Mouse (Mus musculus) mouse embryonic stem cell (cell line): ENCODE results near the gene Cacna2d4.

ENCODE experiments used
- in situ Hi-C, 2 experiments: fragments of 300-500 bp; cut with MboI; formaldehyde crosslinking; loops; 1 replicate in 1 of 2; 3 replicates in 1 of 2; pipeline ENCODE4 v1.14.3; 2019 to 2020; ENCODE audit warnings: low sequenced_read_pairs in 2 of 2, low pct_unique_long_range_greater_than_20kb in 1 of 2, mixed read lengths in 1 of 2; ENCODE audit not compliant: unreplicated experiment in 1 of 2

Cacna2d4 gene

DNA sequence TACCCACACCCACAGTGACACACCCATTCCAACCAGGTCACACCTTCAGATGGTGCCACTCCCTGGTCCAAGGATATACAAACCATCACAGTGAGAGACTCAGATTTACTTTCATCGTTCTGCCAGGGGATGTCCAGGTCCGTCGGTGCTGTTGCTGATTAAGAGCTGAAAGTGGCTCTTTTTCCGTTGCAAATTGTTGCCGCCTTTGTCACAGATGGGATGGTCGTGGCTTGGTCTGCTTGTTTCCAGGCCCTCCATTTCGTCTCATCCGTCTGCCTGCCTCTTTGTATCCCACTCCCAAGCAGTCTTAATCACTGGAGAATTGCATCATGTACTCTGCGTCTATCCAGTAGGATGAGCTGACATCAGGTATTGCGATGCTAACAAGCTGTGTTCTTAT lies 13.4 kb downstream of the Cacna2d4 start:
- in situ Hi-C loops, result no loop called here

DNA sequence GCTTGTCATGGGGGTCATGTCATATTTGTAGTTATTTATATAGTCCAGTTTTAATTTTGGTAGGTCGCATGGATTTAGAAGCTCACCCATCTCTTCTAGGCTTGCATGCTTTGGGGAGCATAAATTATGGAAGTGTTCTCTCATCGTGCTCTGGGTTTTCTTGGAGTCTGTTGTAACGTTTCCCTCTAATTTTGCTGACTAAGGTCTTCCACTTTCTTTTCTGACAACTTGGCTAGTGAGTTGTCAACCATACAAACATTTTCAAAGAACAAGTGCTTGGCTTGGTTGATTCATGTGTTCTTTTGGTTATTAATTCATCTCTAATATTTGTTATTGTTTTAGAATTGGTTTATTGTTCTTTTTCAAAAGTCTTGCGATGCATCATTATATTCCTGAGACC lies 15.4 kb downstream of the Cacna2d4 start:
- in situ Hi-C loops, result no loop called here

DNA sequence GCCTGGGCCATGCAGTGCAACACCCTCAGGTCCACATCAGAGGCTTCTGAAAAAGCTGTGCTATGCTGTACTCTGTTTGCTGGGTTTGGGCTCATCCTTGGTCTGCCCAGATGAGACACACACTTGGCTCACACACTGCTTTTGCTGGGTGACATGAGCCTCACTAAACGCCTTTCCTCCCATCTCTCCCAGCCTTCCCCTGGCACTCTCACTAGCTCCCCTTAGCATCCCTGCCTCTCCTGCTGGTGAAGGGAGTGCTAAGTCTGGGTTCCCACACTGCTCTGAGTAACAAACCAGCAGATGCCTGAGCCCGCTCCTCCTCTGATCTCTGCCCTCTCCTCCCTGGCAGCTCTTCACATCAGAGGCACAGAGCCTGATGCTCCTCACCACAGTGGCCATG lies 40.4 kb downstream of the Cacna2d4 start:
- in situ Hi-C loops, result no loop called here

DNA sequence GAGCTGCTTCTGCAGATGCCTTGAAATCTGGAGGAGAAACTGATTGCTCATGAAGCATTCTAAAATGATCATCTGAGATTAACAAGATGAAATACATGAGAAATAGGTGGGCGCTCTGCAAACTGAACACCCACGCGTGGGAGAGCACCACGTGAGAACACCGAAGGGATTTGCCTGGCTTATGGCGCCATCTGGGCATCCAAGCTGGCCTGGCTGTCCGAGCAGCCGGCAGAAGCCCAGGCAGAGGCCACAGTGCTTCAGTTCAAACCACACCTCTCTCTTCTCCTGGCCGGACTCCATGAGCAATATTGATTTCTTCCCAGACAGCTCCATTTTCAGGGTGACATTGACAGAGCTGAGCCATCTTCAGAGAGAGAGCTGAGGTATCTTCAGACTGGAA lies 44.4 kb downstream of the Cacna2d4 start:
- in situ Hi-C loops, result no loop called here

DNA sequence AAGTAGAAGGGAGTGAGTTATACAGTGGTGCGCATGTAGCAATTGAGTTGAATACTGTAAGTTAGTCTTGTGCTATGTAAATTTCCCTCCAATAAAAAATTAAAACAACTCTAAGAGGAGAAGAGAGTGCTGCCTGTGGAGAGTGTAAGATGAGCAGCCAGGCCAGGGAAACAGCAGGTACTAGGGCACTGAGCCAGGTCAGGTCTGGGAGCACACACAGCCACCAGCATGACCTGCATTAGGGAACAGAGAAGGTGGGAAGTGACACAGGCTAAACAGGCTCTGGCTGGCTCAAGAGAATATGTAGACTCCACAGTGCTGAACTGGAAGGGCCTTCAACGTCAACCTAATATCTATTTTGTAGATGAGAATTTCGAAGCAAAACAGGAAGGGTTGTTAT lies 65.0 kb downstream of the Cacna2d4 start:
- in situ Hi-C loops, result no loop called here

DNA sequence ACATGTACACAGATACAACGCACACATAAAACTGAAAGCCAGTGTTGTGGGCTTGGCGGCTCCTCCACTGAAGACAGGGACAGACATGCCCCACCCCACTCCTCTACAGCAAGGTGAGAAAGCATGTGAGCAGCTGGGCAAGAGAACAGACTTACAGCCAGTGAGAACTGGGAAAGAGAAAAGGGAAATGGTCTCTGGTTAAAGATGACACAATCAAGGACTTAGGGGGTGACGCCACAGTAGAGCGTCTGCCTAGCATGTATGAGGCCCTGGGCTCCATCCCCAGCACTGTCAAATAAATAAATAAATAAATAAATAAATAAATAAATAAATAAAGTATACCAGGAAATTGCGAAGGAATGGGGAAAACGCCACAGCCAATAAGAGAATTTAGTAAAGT lies 67.0 kb downstream of the Cacna2d4 start:
- in situ Hi-C loops, result no loop called here

DNA sequence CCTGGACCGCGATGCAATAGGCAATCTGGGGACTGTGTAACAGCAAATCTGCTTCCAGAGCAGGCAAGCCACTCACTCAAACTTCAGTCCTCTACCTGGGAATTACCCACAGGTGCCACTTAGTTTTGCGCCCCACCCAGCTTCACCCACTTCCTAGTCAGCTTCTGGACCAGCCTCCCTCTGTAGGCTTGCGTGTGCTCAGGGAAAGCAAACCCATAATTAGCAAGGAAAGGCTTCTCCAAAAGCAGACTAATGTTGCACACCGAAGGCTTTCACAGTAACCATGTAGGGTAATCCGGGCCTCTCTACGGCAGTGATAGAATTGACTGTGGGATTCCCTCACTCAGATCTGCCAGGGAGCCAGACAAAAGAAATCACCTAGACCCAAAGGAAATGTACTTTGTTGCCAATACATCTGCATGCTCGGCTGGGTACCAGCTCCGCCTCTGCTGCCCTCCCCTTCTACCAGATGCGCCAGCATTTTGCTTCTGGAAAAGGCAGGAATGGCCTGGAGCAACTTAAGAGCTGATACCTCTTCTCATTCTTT lies 71.6 kb downstream of the Cacna2d4 start:
- in situ Hi-C loops, result no loop called here

DNA sequence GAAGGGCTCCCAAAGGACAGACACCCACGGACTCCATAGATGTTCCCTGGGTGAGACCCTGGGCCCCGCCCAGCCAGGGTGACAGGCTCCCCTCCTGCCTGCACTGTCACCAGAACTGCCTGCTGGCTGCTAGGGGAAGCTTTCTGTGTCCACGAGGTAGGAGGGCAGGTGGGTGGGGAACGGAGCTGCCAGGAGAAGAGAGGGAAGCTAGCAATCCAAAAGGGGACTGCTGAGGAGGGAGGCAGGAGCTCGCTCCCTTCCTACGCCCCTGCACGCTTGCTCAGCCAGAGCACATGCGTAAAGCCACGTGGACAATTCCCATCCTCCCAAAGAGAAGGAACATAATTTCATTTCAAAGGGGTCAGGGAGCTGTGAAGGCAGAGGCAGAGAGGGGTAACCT lies 73.8 kb downstream of the Cacna2d4 start:
- in situ Hi-C loops, result no loop called here

DNA sequence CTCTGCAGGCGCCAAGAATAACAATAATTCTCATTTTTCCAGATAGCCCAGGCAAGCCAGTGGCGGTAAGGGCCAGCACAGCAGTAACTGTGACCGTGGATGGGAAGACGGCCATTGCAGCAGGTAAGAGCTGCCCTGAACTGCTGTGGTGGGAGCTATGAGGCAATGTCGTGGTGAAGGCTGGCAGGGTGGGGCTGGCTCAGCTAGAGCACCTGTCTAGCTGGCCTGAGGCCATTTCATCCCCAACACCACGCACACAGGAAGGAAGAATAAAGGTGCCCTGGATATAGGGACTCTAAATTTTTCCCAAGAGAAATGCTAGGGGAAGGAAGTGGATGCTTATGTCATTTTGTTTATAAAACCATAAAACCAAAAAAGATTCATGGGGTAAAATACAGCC lies 76.1 kb downstream of the Cacna2d4 start:
- in situ Hi-C loops, result no loop called here

DNA sequence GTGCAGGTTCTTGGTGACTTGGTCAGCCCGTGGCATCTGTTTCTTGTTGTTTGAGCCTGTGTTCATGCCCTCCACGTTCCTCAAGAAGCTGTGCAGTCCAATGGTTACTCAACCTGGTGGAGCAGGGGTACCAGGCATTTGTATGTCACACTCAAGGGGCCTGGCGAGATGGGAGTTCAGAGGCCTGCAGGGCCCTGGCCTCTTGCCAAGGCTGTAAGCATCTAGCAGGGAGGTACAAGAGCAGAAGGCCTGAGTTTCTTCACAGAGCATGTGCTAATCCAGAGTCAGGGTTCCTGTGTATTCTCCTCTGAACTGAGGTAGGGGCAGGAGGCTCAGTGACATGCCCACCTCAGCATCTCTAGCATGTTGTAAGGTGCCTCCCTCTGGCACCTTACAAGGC lies 76.8 kb downstream of the Cacna2d4 start:
- in situ Hi-C loops, result no loop called here

DNA sequence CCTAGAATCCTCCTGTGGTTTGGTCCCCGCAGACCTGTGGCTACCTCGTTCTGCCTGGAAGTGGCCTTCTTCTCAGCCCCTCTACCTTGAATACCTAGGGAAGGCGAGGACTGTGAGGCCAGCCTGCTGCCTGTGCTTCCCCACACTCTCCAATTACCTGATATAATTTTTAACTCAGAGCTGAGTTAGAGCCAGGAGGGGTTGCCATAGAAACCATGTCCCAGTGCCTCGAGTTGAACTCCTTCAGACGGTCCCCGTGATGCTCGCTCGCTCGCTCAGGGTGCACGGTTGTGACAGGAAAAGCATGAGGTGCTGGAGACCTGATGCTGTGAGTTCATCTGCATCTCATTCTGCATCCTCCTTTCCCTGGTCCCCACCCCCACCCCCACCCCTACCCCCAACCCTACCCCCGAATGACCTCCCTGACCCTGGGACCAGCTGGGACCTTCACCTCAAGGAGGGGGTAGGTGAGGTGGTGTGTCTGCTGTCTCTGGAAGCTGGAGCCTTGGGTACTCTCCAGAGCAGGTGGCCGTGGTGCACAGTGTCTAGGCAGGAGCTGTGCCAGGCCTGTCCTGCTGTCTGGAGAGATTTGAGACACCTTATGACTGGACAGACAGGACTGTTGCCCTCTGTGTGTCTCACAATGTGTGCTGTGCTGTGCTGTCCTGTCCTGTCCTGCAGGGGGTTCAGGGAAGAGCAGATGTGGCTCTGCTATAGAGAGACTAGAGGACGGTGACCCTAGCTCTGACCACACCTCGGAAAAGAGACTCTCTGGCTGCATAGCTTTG lies 77.5 kb downstream of the Cacna2d4 start:
- in situ Hi-C loops, result no loop called here

DNA sequence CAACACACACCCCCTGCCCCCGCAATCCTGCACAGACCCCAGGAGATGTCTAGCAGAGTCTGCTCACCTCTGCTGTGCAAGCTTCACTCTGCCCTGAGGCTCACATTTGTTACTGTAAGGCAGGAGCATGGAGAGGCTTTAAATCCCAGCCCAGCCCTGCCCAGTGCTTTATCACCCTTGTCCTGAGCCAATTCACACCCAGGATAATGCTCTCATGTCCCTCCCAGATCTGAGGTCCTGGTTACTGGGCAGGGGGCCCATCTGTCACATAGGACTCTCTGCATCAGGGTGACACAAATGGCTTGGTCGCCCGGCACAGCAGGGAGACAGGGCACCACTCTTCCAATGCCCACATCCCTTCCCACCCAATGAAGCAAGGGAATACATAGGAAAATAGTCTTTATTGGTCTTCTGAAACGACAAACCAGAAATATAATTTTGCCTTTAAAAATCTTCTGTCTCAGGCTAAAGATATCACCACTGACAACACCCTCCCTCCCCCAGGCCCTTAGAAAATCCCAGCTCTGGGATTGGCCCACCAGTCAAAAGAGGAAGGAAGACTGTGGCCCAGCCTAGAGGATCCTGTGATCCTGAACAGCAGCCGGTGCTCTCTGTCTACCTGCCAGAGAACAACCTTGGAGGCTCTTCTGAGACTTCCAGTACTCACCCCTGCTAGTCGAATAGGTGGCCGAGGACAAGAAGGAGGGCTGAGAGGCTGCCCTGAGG lies 78.6 kb downstream of the Cacna2d4 start:
- in situ Hi-C loops, result no loop called here

DNA sequence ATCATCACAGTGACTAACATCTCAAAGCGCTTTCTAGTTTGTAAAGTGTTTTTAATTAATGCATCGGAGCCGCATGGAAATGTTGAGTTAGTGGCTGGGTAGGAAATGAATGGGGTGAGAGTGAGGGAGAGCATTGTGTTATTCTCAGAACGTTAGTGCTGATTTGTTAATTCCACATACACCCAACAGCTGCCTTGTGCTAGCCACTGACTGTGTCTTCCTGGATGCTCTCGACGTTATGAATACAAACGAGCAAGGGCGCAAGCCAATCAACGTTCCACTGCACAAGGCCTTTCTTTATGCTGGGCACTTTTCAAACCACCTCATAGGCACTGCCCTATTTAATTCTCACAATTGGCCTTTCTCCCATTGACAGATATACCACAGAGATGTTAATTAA lies 82.4 kb downstream of the Cacna2d4 start:
- in situ Hi-C loops, result no loop called here

DNA sequence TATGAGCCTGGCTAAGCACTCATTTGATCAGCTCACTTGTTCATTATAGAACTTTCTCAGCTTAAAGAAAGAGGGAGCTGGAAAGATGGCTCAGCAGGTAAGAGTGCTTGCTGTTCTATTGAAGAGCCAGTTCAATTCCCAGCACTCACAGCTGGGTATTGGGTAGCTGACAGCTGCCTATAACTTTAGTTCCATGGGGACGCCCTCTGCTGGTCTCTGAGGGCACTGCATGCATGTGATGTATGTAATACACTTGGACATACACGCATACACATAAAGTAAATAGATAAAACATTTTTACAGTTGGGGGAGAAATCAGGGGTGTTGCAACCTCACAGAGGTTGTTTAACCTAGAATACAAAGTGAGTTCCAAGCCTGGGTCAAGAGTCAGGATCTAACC lies 83.0 kb downstream of the Cacna2d4 start:
- in situ Hi-C loops, result no loop called here

DNA sequence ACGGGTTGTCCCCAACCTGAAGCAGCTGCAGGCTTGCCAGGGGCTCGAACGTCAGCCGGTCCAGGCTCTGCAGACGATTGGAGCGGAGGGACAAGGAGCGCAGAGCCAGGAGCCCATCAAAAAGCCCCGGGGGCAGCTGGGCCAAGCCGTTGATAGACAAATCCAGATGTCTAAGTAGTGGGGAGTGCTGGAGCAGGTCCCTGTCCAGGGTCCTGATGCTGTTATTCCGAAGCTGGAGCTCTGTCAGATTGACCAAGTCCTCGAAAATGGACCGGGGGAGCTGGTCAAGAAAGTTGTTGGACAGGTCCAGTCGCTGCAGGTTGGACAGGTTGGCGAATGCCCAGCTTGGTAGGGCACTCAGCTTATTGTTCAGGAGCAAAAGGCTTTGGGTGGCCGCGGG lies 84.2 kb downstream of the Cacna2d4 start:
- in situ Hi-C loops, result no loop called here

DNA sequence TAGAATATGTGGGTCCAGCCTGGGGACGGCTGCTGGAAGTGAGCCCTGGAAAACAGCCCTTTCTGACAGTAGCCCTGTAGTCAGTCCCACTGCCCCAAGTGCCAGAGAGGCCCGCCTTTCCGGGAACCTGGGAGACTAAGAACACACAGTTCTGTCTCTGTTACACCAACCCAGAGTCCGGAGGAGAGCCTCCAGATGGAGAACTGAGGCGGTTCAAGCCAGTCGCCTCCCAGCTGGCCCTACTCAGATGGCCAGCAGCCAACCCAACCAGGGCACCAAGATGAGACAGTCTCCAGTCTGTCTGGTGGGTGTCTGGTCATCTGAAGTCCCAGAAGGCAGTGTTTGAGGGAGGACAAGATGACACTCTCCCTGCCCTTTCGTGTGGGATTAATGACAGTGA lies 85.4 kb downstream of the Cacna2d4 start:
- in situ Hi-C loops, result no loop called here

DNA sequence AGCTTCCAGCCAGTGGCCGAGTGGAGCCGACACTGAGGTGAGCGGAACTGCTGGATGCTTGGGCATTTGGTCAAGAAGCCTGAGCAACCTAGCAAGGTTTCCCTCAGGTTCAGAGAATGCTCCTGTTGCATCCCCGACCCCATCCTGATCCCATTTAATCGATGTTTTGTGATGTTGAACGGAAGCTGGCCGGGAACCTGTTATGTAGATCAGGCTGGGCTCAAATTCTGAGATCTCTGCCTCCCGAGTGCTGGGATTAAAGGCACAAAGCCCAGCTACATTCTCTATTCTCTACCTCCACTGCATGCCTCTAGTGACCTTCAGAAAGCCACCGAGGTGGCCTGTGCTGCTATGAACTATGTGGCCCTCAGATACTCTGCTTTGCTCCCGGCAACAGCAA lies 88.5 kb downstream of the Cacna2d4 start:
- in situ Hi-C loops, result loop anchor here in 1 of 2 experiments (25.0 kb wide), 1 partner anchor 212 kb away; no protein-coding TSS in a partner anchor

DNA sequence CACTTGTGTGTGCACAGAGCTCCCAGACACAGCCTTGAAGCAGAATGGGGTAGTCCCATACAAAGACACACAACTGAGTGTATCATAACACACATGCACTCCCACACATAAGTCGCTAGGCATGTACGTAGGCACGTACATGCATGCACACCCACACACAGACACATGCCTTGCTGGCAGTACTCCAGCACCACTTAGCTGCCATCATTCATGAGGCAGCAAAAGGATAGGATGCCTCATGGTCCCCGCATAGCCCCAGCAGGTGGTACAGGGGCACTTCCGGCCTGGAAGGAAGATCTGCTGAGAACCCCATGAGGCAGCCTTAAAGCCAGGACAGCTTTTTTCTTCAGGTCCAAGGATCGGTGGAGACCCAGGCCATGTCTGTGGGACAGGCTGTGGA lies 89.7 kb downstream of the Cacna2d4 start:
- in situ Hi-C loops, result loop anchor here in 1 of 2 experiments (25.0 kb wide), 1 partner anchor 214 kb away; no protein-coding TSS in a partner anchor

DNA sequence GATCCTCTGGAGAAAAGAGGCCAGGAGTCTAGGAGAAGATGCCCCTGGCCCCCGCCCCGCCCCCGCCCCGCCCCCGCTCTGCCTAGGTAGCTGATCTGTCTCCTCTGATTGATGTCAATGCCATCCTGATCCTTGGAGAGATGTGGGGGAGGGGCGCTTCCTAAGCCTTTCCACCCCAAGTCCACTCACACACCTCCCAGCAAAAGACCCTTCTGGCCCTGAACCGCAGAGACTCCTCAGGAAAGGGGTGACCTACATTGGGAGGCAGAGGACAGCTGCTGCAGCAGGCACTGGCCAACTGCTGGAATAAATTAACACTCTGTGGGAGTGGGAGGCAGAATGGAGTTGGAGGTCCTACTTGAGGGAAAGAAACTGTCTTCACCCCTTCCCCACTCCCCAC lies 90.2 kb downstream of the Cacna2d4 start:
- in situ Hi-C loops, result loop anchor here in 1 of 2 experiments (25.0 kb wide), 1 partner anchor 214 kb away; no protein-coding TSS in a partner anchor
